Mouse (Mus musculus) layer of hippocampus, postnatal 14 days (tissue): ENCODE results near the gene Psmg1. TPM values are rescaled to one million over a fixed set of nuclear protein-coding genes. Genes with fewer than 3 reads are reported as not detected.
A peak's percentile ranks its signal among the peaks of the same experiment; 100 is the strongest.
"Not testable (repeated sequence)": the region's sequence is repeated elsewhere in the genome, so short reads cannot be mapped to it uniquely, and the experiment has no call there.

Experiments
- DNase-seq, 2 experiments: peaks; one replicate each; pipeline ENCODE4 v3.0.0; 2021 to 2022; ENCODE audit warnings: low spot score in 2 of 2, mixed read lengths in 1 of 2
- long read RNA-seq, 2 experiments: library from polyadenylated mRNA; stranded (forward); transcript quantifications; one replicate each; pipeline ENCODE4 v2.0.0; 2021
- total RNA-seq, 2 experiments: library from RNA; stranded (reverse); gene quantifications; 2 replicates each; pipeline ENCODE4 v1.2.3; 2021

The Psmg1 gene
- 10 to 100 TPM; 16.0 to 16.9 TPM for total RNA-seq
- long read RNA-seq, experiment 1, transcript Psmg1-201 (7 exons, 1,044 nt), result major isoform, 7 of 9 reads
- long read RNA-seq, experiment 1, partial matches to known transcripts, result 2 of 9 reads
- long read RNA-seq, experiment 1, other reads (novel, unspliced or antisense), result 0 of 9 reads
- long read RNA-seq, experiment 2, transcript Psmg1-201 (7 exons, 1,044 nt), result major isoform, 22 of 22 reads
- long read RNA-seq, experiment 2, partial matches to known transcripts, result 0 of 22 reads
- long read RNA-seq, experiment 2, other reads (novel, unspliced or antisense), result 0 of 22 reads

DNA sequence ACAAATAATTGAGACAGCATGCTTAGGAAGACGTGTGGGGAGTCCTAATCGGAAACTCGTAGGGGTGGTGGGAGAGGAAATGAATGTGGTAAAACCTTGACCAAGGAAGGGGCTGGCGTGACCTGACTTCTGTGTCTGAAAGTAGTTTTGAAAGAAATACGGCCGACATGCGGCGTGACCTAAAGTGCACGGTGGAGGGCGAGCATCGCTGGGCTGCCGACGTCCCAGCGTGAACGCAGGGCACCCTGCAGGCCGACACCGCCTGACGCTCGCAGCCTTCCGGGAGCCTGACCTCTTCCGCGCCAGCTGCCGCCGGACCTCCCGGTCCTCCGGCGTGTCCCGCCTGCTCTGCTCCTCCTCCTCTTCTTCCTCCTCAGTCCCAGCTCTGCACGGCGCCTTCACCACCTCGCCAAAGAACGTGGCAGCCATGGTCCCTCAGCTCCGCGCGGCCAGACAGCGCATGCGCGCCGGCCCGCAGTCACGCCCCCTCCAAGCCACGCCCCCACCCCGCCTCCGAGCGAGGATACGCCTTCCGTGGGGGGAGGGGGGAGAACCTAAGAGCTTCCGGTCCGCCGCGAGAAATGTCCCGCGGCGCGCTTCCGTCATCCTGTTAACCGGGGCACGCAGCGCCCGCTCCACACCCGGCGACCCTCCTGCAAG, at the start of gene Psmg1:
Psmg1 (minus strand) TSS at position 499 of the 660 bp plus-strand sequence.
- peak; percentile 97 for DNase-seq

DNA sequence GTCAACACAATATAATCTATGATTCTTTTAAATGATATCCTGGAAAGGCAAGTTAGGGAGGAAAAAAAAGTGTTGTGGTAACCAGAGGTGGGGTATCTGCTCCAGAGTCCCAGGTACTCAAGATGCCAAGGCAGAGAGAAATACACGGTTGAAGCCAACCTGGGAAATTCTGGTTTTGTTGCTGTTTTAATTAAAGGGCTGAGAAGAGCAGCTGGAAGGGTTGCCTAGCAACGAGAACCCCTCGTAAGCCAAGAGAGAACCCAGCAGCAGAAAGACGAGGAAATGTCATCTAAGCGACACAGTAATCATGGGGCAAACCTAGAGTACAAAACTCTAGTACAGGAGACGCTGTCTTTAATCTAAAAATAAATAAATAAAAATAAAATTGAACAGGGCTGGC, 48.8 kb upstream of the Psmg1 start:
- peak in 1 of 2 experiments; percentile 10 for DNase-seq

DNA sequence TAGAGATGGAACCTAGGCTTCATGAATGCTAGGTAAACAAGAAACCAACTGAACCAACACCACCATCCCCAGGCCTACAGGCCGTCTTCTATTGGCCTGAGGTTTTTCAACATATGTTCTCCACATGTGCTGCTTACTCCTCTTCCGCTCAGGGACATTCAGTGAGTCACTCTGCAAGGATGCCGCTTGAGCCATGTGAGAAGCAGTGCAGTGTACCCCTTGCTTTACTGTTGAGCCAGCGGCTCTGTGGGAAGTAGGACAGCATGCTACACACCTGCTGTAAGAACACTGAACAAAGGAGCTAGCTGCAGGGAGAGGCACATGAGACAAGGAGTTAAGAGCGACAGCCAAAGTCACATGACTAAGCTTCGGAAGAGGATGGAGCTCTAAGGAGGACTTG, 43.7 kb upstream of the Psmg1 start:
- no peak for DNase-seq

DNA sequence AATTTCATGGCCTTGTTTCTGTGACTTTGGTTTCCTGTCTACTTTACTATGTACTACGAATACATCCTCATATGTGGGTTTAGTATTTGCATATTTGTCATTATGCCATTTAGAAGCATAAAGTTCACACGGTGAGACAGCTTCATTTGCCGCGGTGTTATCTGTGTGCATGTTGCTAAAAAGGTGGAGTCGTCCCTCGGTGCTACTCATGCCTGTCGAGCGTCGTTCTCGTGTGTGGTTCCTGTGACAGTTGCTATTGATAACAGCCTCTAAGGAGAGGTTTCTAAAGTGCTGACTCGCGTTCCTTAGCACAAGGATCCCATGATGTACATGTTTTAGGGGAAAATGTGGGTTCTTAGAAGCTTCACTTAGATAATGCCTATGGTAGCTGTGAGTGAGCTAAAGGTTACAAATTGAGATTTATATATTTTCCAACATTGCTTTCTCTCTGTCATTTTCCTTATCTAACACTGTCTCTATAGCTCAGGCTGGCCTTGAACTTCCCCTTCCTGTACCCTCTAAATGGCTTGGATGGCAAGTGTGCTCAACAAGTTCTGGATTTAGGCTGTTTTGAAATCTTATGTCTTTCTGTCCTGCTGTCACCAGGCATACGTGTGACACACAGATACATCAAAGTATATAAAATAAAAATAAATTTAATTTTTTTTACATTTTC, 41.7 kb upstream of the Psmg1 start:
- DNase-seq, result no peak

DNA sequence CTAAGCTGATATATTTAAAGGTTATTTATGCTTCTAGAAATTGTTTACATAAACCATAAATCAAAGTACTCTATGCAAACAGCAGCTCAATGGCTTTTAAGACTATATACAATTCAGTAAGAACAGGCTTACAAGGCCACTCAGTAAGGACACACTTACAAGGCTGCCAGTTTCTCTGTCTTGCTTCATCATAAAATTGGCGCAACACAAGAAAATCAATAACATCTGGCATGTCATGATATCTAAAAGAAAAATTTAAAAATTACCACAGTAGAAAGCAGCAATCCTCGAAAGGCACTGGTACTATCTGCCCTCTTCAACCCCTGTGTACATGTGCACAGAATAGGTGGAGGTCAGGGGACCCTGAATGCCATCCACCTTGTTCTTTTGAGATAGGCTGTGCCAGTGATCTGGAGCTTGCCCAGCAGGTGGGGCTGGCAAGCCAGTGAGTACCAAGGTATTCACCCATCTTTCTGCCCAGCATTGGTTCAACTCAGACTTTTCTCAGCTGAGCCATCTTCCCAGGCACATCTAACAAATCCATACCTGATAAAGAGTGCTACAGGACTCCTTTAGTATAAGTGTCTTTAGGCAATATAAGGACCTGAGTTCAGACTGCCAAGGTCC, 39.8 kb upstream of the Psmg1 start:
- no peak for DNase-seq

DNA sequence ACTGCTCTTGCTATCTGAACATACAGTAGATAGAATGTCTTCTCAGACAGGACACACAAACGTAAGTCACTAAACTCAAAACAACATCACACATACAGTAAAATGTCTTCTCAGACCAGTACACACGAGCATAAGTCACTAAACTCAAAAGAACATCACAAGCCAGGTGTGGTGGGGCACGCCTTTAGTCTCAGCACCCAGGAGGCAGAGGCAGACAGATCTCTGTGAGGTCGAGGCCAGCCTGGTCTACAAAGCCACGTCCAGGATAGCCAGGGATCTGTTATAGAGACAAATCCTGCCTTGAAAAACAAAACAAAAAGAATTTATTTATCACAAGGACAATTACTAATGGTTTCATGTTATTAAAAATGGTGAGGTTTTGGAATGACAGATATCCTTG, 35.5 kb upstream of the Psmg1 start:
- DNase-seq, result no peak

DNA sequence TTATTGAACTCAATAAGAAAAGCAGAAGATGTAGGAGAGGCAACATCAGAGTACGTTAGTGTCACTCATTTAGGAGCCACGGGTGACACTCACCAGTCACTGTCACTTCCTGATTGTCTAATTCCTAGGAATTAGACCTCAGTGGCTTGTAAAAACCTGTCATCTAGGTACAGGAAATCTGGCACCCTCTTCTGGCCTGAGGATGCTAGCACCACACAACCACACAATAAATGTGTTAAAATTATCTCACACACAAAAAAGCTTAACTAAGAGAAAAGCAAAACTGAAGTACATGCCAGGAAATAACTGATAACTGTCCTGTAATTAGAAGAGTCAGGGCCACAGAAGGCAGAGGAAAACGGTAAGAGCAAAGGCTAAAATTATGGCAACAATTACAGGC, 34.5 kb upstream of the Psmg1 start:
- no peak for DNase-seq

DNA sequence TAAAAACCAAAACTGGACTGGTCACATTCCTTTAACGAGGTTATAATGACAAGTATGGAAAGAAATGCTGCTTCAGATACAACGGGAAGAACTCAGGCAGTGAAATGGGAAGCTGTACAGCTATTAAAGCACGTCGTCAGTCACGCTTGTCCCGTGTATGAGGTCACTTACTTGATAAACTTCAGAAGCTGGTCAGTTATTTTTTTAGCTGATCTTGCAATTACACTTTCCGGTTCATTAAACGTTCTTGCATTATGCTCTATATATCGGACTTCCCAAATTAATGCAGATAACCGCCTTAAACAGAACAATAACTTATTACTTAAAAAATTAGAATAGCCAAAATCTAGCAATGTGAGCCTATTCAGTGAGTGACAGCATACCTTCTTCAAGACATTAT, 30.3 kb upstream of the Psmg1 start:
- DNase-seq, result no peak

DNA sequence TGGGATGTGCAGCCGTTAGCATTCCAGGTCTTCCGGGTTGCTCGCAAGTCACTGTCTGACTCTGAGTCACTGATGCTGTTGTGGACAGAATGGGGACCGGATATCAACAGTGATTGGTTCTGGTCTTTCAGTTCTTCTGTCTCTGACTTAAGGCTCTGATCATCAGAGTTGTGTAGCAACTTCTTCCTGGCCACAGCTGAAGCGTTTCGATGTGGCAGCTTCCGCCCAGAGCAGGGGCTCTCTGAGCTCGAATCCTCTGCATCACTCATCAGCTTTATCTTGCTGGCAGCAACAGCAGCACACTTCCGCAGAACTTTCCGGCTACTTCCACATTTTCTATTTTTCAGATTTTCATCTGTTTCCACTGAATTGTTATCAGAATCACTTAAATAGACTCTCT, 18.4 kb upstream of the Psmg1 start:
- not testable (repeated sequence) for DNase-seq

DNA sequence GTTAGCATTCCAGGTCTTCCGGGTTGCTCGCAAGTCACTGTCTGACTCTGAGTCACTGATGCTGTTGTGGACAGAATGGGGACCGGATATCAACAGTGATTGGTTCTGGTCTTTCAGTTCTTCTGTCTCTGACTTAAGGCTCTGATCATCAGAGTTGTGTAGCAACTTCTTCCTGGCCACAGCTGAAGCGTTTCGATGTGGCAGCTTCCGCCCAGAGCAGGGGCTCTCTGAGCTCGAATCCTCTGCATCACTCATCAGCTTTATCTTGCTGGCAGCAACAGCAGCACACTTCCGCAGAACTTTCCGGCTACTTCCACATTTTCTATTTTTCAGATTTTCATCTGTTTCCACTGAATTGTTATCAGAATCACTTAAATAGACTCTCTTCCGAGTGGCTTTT, 13.5 kb upstream of the Psmg1 start:
- not testable (repeated sequence) for DNase-seq

DNA sequence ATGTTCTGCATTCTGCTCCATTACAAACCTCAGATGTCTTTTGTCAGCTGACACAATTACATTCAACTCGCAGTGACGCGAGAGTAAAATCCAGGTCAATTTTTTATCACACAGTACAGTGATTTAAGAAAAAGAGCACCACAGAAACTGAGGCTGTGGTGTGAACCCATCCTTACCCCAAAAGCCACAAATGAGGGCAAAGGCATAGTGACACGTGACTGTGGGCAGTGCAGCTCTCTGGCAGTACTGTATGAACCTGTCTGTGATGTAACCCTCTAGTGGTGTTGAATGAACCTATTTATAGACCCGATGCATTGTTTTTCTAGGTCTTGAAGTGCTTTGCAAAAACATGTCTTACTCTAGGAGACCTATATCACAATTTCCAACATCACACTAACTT, 8.5 kb upstream of the Psmg1 start:
- no peak for DNase-seq

DNA sequence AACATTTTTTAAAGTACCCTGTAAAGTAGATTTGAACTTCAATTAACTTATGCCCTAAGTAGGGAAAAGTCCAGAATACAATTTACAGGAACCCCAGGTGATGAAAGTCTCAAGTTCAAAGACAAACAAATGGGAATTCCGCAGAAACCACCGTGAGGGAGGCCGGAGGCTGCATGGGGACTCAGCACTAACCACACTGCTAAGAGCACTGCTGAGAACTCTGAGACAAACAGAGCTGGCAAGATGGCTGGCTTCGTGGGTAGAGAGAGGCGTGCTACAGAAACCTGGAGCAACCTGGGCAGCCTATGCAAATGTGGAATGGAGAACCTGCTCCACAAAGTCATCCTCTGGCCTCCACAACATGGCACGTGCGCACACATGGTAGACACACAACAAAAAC, 5.4 kb upstream of the Psmg1 start:
- DNase-seq, result no peak

DNA sequence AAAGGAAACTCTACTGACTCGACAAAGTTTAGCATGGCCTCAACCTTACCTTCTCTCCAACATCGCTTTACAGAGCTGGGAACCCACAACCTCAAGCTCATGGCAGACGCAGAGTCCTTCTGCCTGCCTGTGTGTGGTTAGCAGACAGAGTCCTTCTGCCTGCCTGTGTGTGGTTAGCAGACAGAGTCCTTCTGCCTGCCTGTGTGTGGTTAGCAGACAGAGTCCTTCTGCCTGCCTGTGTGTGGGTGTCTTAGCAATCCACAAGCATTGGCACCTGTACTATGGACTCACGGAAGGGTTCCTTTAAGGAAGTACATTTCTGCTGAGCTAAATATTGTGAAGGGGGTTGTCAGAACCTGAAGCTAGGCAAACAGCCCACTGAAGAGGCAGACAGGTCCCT, 3.8 kb upstream of the Psmg1 start:
- DNase-seq, result peak; percentile 19 to 26

DNA sequence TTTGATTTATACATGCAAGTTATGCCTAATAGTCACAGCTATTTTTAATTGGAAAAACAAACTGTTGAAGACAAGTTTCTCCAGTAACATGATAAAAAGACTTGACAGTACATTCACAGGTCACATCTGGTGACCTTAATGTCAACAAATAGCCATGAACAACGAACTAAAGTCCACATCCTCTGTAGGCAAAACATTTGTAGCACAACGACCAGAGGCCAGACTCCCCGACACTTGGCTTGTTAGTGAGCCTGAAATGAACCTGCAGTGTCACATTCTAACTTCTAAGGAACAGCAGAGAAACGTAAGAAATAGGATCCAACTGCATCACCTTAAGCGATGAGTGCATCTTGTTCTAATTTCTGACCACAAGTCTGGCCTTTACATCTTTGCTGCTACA, 1.8 kb upstream of the Psmg1 start:
- no peak for DNase-seq

DNA sequence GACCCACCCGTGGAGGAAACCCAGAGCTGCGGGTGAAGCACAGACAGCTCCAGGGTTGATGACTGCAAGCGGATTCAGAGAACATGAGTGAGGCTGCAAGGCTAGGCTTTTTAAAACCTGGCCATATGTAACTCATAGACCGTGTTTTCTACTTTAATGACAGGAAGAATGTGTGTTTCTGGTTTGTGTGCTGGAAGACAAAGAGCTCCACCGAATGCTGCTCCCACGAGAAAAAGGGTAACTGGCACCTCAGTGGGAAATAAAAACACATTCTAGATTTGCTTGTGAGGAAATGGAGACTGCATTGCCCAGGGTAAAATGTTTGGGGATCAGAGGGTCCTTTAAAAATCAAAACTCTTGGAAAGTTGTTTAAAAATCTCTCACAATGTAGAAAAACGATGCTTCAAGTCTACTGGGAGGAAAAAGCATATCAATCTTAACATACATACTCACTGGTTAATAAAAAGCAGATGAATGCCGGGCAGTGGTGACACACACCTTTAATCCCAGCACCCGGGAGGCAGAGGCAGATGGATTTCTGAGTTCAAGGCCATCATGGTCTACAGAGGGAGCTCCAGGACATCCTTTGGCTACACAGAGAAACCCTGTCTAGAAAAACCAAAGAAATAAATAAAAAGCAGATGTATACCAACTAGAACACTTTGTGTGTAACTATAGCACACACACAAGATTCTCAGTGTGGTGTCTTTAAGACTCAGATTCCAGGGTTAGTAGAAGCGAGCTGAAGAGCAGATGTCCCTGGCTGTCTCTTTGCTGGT, 551 bp upstream of the Psmg1 start:
- DNase-seq, result no peak

DNA sequence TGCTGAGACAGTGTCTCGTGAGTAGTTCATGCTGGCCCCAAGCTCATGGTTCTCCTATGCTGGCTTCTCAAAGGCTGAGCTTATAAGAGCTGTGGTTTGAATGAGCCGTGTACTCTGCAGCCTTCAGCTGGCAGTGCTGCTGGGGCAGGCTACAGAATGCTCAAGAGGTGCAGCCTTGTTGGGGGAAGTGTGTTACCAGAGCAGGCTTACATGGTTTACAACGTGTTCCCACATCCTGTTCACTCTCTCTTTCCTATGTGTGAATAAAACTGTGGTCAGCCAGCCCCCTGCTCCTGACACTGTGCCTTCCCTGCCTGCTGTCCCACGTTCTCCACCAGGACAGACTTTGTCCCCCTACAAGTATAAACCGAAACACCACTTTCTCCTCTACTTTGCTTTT, 5.8 kb downstream of the Psmg1 start:
- no peak for DNase-seq

DNA sequence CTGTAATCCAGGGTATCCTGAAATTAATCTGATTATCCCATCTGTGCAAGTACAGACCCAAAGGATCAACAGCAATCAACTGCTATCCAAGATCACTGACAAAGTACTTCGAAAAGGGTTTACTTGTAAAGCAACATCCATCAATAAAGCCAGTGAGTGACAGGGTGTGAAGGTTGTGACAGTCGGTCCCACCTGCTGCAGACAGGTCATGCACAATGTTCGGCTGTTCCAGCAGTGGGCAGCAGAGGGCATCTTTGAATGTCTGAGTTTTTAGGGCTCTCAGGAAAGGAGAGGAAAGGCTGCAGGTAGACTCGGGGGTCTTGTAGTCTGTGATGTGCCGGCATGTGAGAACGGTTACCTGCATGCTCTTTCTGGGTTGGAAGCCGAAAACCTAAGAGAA, 7.2 kb downstream of the Psmg1 start:
- DNase-seq, result no peak

DNA sequence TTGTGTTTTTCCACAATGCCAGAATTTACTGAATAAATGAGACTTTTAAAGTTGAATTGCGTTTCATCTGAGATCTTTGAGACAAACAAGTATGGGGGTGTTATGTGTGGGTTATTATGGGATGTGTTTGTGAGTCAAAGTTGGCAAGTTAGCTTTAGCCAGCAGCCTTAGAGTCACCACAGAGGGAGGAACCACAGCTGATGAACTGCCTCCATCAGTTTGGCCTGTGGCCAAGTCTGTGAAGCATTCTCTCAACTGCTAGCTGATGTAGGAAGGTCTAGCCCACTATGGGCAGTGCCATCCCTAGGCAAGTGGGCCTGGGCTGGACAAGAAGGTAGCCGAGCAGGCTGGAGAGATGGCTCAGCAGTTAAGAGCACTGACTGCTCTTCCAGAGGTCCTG, 19.9 kb downstream of the Psmg1 start:
- DNase-seq, result no peak

DNA sequence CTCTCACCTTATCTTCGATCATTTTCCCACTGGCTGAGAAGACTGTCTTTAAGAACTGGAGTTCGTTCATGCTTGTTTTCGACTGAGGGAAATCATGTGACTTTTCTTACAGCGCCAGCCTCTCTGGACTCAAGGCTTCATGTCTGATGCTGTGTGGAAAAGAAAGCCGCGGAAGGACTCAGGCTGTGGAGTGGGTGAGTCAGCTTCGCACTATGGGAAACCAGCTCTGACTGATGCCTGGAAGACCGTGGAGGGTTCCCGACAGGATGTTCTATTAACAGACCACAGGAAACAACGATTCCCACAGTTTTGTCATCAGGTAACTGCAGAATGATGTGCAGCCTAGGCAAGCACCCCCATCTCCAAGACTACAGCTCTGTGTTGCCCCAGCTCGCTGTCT, 23.3 kb downstream of the Psmg1 start:
- no peak for DNase-seq

DNA sequence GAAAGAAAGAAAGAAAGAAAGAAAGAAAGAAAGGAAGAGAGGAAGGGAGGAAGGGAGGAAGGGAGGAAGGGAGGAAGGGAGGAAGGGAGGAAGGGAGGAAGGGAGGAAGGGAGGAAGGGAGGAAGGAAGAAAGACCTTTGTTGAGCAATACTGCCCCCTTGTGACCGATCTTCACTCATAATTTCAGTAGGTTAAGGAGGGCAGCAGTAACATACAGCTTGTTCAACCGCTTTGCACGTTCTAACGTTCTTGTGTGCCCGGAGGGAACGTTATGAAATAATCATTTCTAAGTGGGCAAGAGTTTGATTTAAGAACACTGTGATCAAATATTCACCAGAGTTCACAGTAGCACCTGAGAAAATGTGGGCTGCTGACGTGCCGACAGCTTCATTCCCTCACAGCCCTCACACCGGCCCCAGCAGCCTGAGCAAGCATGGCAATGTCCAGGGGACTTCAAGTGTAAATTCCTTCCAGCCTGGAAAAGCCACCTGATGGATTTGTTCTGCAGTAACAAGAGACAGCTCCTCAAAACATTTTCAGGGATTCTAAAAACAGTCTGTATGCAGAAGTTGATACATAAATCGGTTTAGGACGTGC, 26.2 kb downstream of the Psmg1 start:
- DNase-seq, result peak in 1 of 2 experiments; percentile 36

DNA sequence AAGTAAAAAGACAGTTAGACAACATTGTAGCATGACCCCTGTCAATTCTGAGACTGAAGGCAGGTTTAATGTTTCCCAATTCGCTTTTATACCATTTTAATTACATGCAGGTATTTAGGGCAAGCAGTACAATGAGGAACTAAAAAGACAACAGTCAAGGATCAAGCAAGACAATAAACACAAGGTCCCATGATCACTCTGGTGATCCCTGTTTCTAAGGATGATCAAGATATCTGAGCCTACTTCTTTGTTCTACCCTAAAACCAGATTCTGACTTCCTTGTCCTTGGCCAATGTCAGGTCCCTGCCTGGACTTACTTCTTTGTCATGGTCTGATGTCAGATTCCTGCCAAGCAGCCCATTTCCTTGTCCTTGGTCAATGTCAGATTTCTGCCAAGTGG, 29.3 kb downstream of the Psmg1 start:
- DNase-seq, result not testable (repeated sequence)
